Mouse (Mus musculus) kidney, postnatal 36 days (tissue): ENCODE measurements at regions not wholly inside any gene's neighbourhood (a gene's known extent, or its start where the extent isn't known, plus 50 kb on each side); places are given as distances from the start of the nearest gene placed in this dataset.

Experiments
- DNase-seq, 2 experiments: peaks; one replicate each; pipeline ENCODE4 v3.0.0; 2021 to 2022; ENCODE audit warnings: mixed read lengths in 2 of 2

- DNase-seq, result no peak
Measured at GRCm38 (mm10) chr7:95082248-95082647, 1088.8 kb upstream of the Tenm4 start.

GRCm38 (mm10) chr7:95084328-95084727 lies 1086.7 kb upstream of the Tenm4 start:
- no peak for DNase-seq

DNA sequence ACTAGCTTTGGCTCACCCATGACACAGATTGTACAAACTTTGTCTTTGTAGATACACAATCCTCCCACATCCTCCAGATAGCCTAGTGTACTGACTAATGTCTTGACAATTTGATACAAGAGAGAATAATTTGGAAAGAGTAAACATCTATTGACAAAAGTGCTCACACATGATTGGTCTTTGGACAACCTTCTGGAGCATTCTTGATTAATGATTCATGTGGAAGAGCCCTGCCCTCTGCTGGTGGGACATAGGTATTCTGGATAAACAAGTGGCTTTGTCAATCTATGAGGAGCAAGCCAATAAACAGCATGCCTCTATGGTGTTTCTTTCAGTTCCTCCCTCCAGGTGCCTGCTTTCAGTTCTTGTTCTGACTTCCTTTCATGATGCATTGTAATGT lies 1079.7 kb upstream of the Tenm4 start:
- peak in 1 of 2 experiments; percentile 19 for DNase-seq

GRCm38 (mm10) chr7:95129020-95129419 lies 1042.0 kb upstream of the Tenm4 start:
- no peak for DNase-seq

DNA sequence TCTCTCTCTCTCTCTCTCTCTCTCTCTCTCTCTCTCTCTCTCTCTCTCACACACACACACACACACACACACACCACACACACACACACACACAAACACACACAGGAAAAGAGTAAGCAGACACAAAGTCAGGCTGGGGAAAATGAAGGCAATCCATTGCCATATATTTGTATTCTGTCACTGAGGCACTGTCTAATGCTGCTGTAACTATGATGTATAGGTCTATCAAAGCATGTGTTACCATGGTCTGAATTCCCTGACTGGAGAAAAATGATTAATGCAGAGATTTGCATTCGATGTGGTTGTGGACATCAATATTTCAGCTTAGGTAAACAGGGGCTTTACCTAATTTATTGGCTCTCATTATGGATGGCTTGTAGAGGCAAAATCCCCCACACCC lies 1038.0 kb upstream of the Tenm4 start:
- no peak for DNase-seq

- no peak for DNase-seq
Measured at GRCm38 (mm10) chr7:95134062-95134625, 1036.9 kb upstream of the Tenm4 start.

- DNase-seq, result peak in 1 of 2 experiments; percentile 1
Measured at GRCm38 (mm10) chr7:95141778-95142177, 1029.3 kb upstream of the Tenm4 start.

DNA sequence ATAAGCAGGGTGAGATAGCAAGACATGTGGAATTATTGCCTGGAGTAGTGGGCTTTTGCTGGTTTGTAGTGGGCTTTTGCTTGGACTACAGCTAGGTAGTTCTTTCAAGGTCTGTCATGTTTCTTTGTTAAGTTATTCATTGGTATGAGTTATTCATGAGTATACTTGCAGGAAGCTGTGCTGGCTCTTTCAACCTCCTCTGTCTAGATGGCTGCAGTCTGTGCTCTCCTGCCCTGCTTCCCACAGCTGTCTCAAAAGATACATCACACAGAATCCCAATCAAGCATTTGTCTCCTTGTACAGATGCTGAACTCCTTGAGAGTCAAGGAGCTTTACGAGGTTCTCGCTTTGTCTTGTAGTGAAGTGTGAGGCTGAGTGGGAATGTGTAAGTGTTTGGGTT lies 1028.0 kb upstream of the Tenm4 start:
- DNase-seq, result no peak
